Mouse (Mus musculus): ENCODE data around the gene Eif2b5. TPM values are rescaled to one million over a fixed set of nuclear protein-coding genes. Genes with fewer than 3 reads are reported as not detected.

Eif2b5 gene
- polyA plus RNA-seq, 1 experiment from 2014 or later: 101 TPM

- Histone ChIP-seq H3K4me2 (no peak overlapping the region), H3K9ac (no peak overlapping the region), H3K9me3 (replicated peaks) (no peaks in the 10 kb centered on the region), H3K4me1 (peaks cover 18% of the 10 kb centered on the region), H3K27ac (no peak overlapping the region), H3K36me3 (ENCODE audit: poor library complexity, severe bottlenecking) (peaks cover 60% of the 10 kb centered on the region), H3K27me3 (no peaks in the 10 kb centered on the region), H3K4me3 (no peak overlapping the region)
- no peak for ATAC-seq
- 94% methylated on average over 10 of the region's 10 CpGs for WGBS
Observed at GRCm38 (mm10) chr16:20545696-20546095, 47.1 kb downstream of the Eif2b5 start.

- WGBS: 55% methylated on average over 5 of the region's 5 CpGs
- Histone ChIP-seq H3K9me3 (replicated peaks) (no peaks in the 10 kb centered on the region), H3K27ac (no peak overlapping the region), H3K9ac (0 out of 2 replicates have a peak overlapping the region, but pooled peaks have one; percentile 65), H3K4me2 (peak overlapping the region; percentile 89), H3K27me3 (no peaks in the 10 kb centered on the region), H3K4me1 (peaks cover 18% of the 10 kb centered on the region), H3K4me3 (peak overlapping the region; percentile 84; the same call in 1 of the 2 replicates), H3K36me3 (ENCODE audit: poor library complexity, severe bottlenecking) (peaks cover 58% of the 10 kb centered on the region)
- no peak for ATAC-seq
Observed at GRCm38 (mm10) chr16:20547423-20547822, 48.8 kb downstream of the Eif2b5 start.

- under 1% methylated on average over 56 of the region's 56 CpGs for WGBS
- Histone ChIP-seq H3K4me2 (peak within 1 kb of the TSS; percentile 89), H3K9me3 (replicated peaks) (no peaks in the 10 kb centered on the region), H3K4me1 (peaks cover 18% of the 10 kb centered on the region), H3K27me3 (no peaks in the 10 kb centered on the region), H3K27ac (0 out of 2 replicates have a peak within 1 kb of the TSS, but pooled peaks have one; percentile 57), H3K36me3 (ENCODE audit: poor library complexity, severe bottlenecking) (peaks cover 60% of the 10 kb centered on the region), H3K9ac (peak within 1 kb of the TSS; percentile 89), H3K4me3 (peak within 1 kb of the TSS; percentile 84)
- peak; percentile 99 for ATAC-seq
Observed at GRCm38 (mm10) chr16:20548096-20548948, 49.7 kb downstream of the Eif2b5 start, which contains the start of gene Abcf3. Gene Abcf3 (plus strand): TSS chr16:20548577.

GRCm38 (mm10) chr16:20549161-20549560, 50.5 kb downstream of the Eif2b5 start:
- Histone ChIP-seq H3K4me3 (peak overlapping the region; percentile 84), H3K4me2 (peak overlapping the region; percentile 89), H3K27me3 (no peaks in the 10 kb centered on the region), H3K4me1 (peaks cover 18% of the 10 kb centered on the region), H3K27ac (no peak overlapping the region), H3K9ac (peak overlapping the region; percentile 89), H3K36me3 (ENCODE audit: poor library complexity, severe bottlenecking) (peaks cover 60% of the 10 kb centered on the region), H3K9me3 (replicated peaks) (no peaks in the 10 kb centered on the region)
- WGBS: 54% methylated on average over 9 of the region's 9 CpGs
- ATAC-seq: no peak

- H3K4me1 ChIP-seq: peaks cover 18% of the 10 kb centered on the region
- no peaks in the 10 kb centered on the region for H3K27me3 ChIP-seq
- no peak overlapping the region for H3K27ac ChIP-seq
- ATAC-seq: no peak
- H3K9ac ChIP-seq: no peak overlapping the region
- 96% methylated on average over 5 of the region's 5 CpGs for WGBS
- H3K36me3 ChIP-seq (ENCODE audit: poor library complexity, severe bottlenecking): peaks cover 58% of the 10 kb centered on the region
- no peak overlapping the region for H3K4me3 ChIP-seq
- H3K9me3 ChIP-seq (replicated peaks): no peaks in the 10 kb centered on the region
- H3K4me2 ChIP-seq: no peak overlapping the region
Observed at GRCm38 (mm10) chr16:20551691-20552090, 53.1 kb downstream of the Eif2b5 start.

- H3K4me1 ChIP-seq: peaks cover 16% of the 10 kb centered on the region
- 86% methylated on average over 1 of the region's 1 CpGs for WGBS
- no peak overlapping the region; the same call in 1 of the 2 replicates for H3K9ac ChIP-seq
- H3K4me3 ChIP-seq: no peak overlapping the region
- H3K36me3 ChIP-seq (ENCODE audit: poor library complexity, severe bottlenecking): peaks cover 62% of the 10 kb centered on the region
- no peak for ATAC-seq
- no peaks in the 10 kb centered on the region for H3K27me3 ChIP-seq
- H3K27ac ChIP-seq: no peak overlapping the region
- no peak overlapping the region for H3K4me2 ChIP-seq
- H3K9me3 ChIP-seq (replicated peaks): no peaks in the 10 kb centered on the region
Observed at GRCm38 (mm10) chr16:20552594-20552993, 54.0 kb downstream of the Eif2b5 start.

- H3K36me3 ChIP-seq (ENCODE audit: poor library complexity, severe bottlenecking): peaks cover 84% of the 10 kb centered on the region
- H3K9ac ChIP-seq: no peak overlapping the region
- ATAC-seq: no peak
- 91% methylated on average over 6 of the region's 6 CpGs for WGBS
- H3K27me3 ChIP-seq: no peaks in the 10 kb centered on the region
- no peak overlapping the region for H3K27ac ChIP-seq
- H3K4me3 ChIP-seq: no peak overlapping the region
- H3K4me1 ChIP-seq: no peaks in the 10 kb centered on the region
- no peaks in the 10 kb centered on the region for H3K9me3 ChIP-seq (replicated peaks)
- H3K4me2 ChIP-seq: no peak overlapping the region
Observed at GRCm38 (mm10) chr16:20555000-20555399, 56.4 kb downstream of the Eif2b5 start.

- Histone ChIP-seq H3K27ac (no peak overlapping the region), H3K9ac (no peak overlapping the region), H3K4me2 (no peak overlapping the region), H3K4me1 (no peaks in the 10 kb centered on the region), H3K9me3 (replicated peaks) (no peaks in the 10 kb centered on the region), H3K27me3 (no peaks in the 10 kb centered on the region), H3K36me3 (ENCODE audit: poor library complexity, severe bottlenecking) (peaks cover 87% of the 10 kb centered on the region), H3K4me3 (no peak overlapping the region)
- no peak for ATAC-seq
- WGBS: 87% methylated on average over 7 of the region's 7 CpGs
Observed at GRCm38 (mm10) chr16:20557381-20557780, 58.8 kb downstream of the Eif2b5 start.

Other genes starting within 250 kb of the Eif2b5 start
- 91.5 and 94.8 TPM in 2 replicates for gene Parl, start 196.4 kb upstream of the Eif2b5 start, polyA plus RNA-seq (2015; fragmentation: Nextera tagmentation; extraction: Ambion mirVana)
- gene Cyp2ab1, start 173.4 kb upstream of the Eif2b5 start, polyA plus RNA-seq (2015; fragmentation: Nextera tagmentation; extraction: Ambion mirVana): not detected in 2 replicates
- gene Abcc5, start 72.4 kb upstream of the Eif2b5 start, polyA plus RNA-seq (2015; fragmentation: Nextera tagmentation; extraction: Ambion mirVana): 105 and 114 TPM in 2 replicates
- gene Dvl3, start 18.2 kb downstream of the Eif2b5 start, polyA plus RNA-seq (2015; fragmentation: Nextera tagmentation; extraction: Ambion mirVana): 31.4 and 35.4 TPM in 2 replicates
- gene Ap2m1, start 36.7 kb downstream of the Eif2b5 start, polyA plus RNA-seq (2015; fragmentation: Nextera tagmentation; extraction: Ambion mirVana): 970 and 989 TPM in 2 replicates
- 75.3 TPM in 2 replicates for gene Abcf3, start 49.8 kb downstream of the Eif2b5 start, polyA plus RNA-seq (2015; fragmentation: Nextera tagmentation; extraction: Ambion mirVana)
- gene Vwa5b2, start 90.7 kb downstream of the Eif2b5 start, polyA plus RNA-seq (2015; fragmentation: Nextera tagmentation; extraction: Ambion mirVana): 1.8 and 3.3 TPM in 2 replicates
- gene Eef1akmt4, start 112.8 kb downstream of the Eif2b5 start, polyA plus RNA-seq (2015; fragmentation: Nextera tagmentation; extraction: Ambion mirVana): 21.1 and 23.9 TPM in 2 replicates
- 0.32 TPM in 1 of 2 replicates, not detected in the other for gene Gm49333, start 112.8 kb downstream of the Eif2b5 start, polyA plus RNA-seq (2015; fragmentation: Nextera tagmentation; extraction: Ambion mirVana)
- gene Alg3, start 112.9 kb downstream of the Eif2b5 start, polyA plus RNA-seq (2015; fragmentation: Nextera tagmentation; extraction: Ambion mirVana): 36.6 and 41.6 TPM in 2 replicates
- 9.6 and 10.9 TPM in 2 replicates for gene Camk2n2, start 122.5 kb downstream of the Eif2b5 start, polyA plus RNA-seq (2015; fragmentation: Nextera tagmentation; extraction: Ambion mirVana)
- 7.1 and 7.8 TPM in 2 replicates for gene Ece2, start 131.0 kb downstream of the Eif2b5 start, polyA plus RNA-seq (2015; fragmentation: Nextera tagmentation; extraction: Ambion mirVana)
- 388 and 416 TPM in 2 replicates for gene Psmd2, start 152.8 kb downstream of the Eif2b5 start, polyA plus RNA-seq (2015; fragmentation: Nextera tagmentation; extraction: Ambion mirVana)
- gene Eif4g1, start 169.5 kb downstream of the Eif2b5 start, polyA plus RNA-seq (2015; fragmentation: Nextera tagmentation; extraction: Ambion mirVana): 146 and 165 TPM in 2 replicates
- 32.5 and 35.4 TPM in 2 replicates for gene Fam131a, start 194.4 kb downstream of the Eif2b5 start, polyA plus RNA-seq (2015; fragmentation: Nextera tagmentation; extraction: Ambion mirVana)
- 101 and 104 TPM in 2 replicates for gene Polr2h, start 218.8 kb downstream of the Eif2b5 start, polyA plus RNA-seq (2015; fragmentation: Nextera tagmentation; extraction: Ambion mirVana)
- gene Clcn2, start 218.9 kb downstream of the Eif2b5 start, polyA plus RNA-seq (2015; fragmentation: Nextera tagmentation; extraction: Ambion mirVana): 13.2 and 14.5 TPM in 2 replicates
- gene Chrd, start 234.3 kb downstream of the Eif2b5 start, polyA plus RNA-seq (2015; fragmentation: Nextera tagmentation; extraction: Ambion mirVana): 1.8 and 2.8 TPM in 2 replicates
- 0.68 and 0.74 TPM in 2 replicates for gene Thpo, start 235.7 kb downstream of the Eif2b5 start, polyA plus RNA-seq (2015; fragmentation: Nextera tagmentation; extraction: Ambion mirVana)

Measured in forebrain, embryonic 13.5 days (tissue).